7 mouse cellular contexts compared by ENCODE assay signal in genomic region chr6:83879815-83880214, GRCm38 (mm10). TPM values are rescaled to one million over a fixed set of nuclear protein-coding genes. Genes with fewer than 3 reads are reported as not detected.
DNase-seq lines count a peak whose midpoint lies in the region; ATAC-seq lines count a peak whose summit lies in the region.

No protein-coding gene starts in this region.

- peak; percentile 46 for ATAC-seq in activated CD4-positive, CD25-positive, alpha-beta regulatory T cell, adult 4 months
- no peak for ATAC-seq in liver, embryonic 13.5 days (ENCODE audit: low read depth)
- no peak for ATAC-seq in neural tube, embryonic 15.5 days (ENCODE audit: low FRiP score)

- no peak overlapping the region for H3K27ac ChIP-seq in liver, embryonic 13.5 days
- H3K27ac ChIP-seq in neural tube, embryonic 15.5 days (replicated peaks): no peak overlapping the region

- H3K9ac ChIP-seq in liver, embryonic 13.5 days: no peak overlapping the region
- H3K9ac ChIP-seq in neural tube, embryonic 15.5 days (replicated peaks): no peak overlapping the region

- H3K4me2 ChIP-seq in liver, embryonic 13.5 days: no peak overlapping the region
- peak overlapping the region; percentile 38 for H3K4me2 ChIP-seq in neural tube, embryonic 15.5 days

- H3K4me1 ChIP-seq in liver, embryonic 13.5 days (replicated peaks): no peaks in the 10 kb centered on the region
- H3K4me1 ChIP-seq in neural tube, embryonic 15.5 days: peaks cover 3% of the 10 kb centered on the region; the same call in 1 of the 2 replicates

- H3K27me3 ChIP-seq in liver, embryonic 13.5 days: no peaks in the 10 kb centered on the region
- 0 out of 2 replicates have a peak, but pooled peaks cover 2% of the 10 kb centered on the region for H3K27me3 ChIP-seq in neural tube, embryonic 15.5 days (replicated peaks)

- H3K9me3 ChIP-seq in liver, embryonic 13.5 days (replicated peaks): no peaks in the 10 kb centered on the region
- H3K9me3 ChIP-seq in neural tube, embryonic 15.5 days (replicated peaks): no peaks in the 10 kb centered on the region

- DNase-seq in testis, postnatal 10 days (ENCODE audit: low spot score): peak; percentile 75
- DNase-seq in testis, postnatal 14 days (ENCODE audit: low spot score): no peak
- peak; percentile 40 for DNase-seq in embryo, embryonic 11.5 days (ENCODE audit: low read depth, low spot score)
- peak; percentile 66 for DNase-seq in heart, postnatal 4 days
- peak; percentile 15 for DNase-seq in liver, embryonic 13.5 days

- H3K36me3 ChIP-seq in liver, embryonic 13.5 days: no peaks in the 10 kb centered on the region
- H3K36me3 ChIP-seq in neural tube, embryonic 15.5 days: no peaks in the 10 kb centered on the region

- no peak overlapping the region for H3K4me3 ChIP-seq in liver, embryonic 13.5 days (replicated peaks)
- no peak overlapping the region for H3K4me3 ChIP-seq in neural tube, embryonic 15.5 days (replicated peaks)

- 2% methylated on average over 4 of the region's 4 CpGs for WGBS in liver, embryonic 13.5 days (ENCODE audit: insufficient replicate concordance)
- 4% methylated on average over 4 of the region's 4 CpGs for WGBS in neural tube, embryonic 15.5 days

RNA-seq across cellular contexts. Expression of gene Zfp638, which starts 12.9 kb away (rescaled TPM):
- 100 to 1,000 TPM; 114 to 116 TPM for polyA plus RNA-seq in activated CD4-positive, CD25-positive, alpha-beta regulatory T cell, adult 4 months (2017; shearing (Covaris generic))
- 10 to 100 TPM; 67.9 to 75.3 TPM for total RNA-seq in heart, postnatal 4 days (2021)
- polyA plus RNA-seq in liver, embryonic 13.5 days (2015; fragmentation: Nextera tagmentation; extraction: Ambion mirVana): 16.7 and 22.3 TPM in 2 replicates
- polyA plus RNA-seq in neural tube, embryonic 15.5 days (2015; fragmentation: Nextera tagmentation; extraction: Ambion mirVana): 68.8 and 69.3 TPM in 2 replicates

RNA-seq across cellular contexts. Expression of gene Paip2b, which starts 48.3 kb away (rescaled TPM):
- polyA plus RNA-seq in activated CD4-positive, CD25-positive, alpha-beta regulatory T cell, adult 4 months (2017; shearing (Covaris generic)): 10 to 100 TPM; 17.3 to 18.2 TPM
- 10 to 100 TPM; 22.5 to 22.6 TPM for total RNA-seq in heart, postnatal 4 days (2021)
- 3.7 and 3.9 TPM in 2 replicates for polyA plus RNA-seq in liver, embryonic 13.5 days (2015; fragmentation: Nextera tagmentation; extraction: Ambion mirVana)
- 26.1 and 27.6 TPM in 2 replicates for polyA plus RNA-seq in neural tube, embryonic 15.5 days (2015; fragmentation: Nextera tagmentation; extraction: Ambion mirVana)
